Mouse (Mus musculus): ENCODE data around the gene Rbm31y.
"Not testable (repeated sequence)": the region's sequence is repeated elsewhere in the genome, so short reads cannot be mapped to it uniquely, and the experiment has no call there.

Gene Rbm31y

DNA sequence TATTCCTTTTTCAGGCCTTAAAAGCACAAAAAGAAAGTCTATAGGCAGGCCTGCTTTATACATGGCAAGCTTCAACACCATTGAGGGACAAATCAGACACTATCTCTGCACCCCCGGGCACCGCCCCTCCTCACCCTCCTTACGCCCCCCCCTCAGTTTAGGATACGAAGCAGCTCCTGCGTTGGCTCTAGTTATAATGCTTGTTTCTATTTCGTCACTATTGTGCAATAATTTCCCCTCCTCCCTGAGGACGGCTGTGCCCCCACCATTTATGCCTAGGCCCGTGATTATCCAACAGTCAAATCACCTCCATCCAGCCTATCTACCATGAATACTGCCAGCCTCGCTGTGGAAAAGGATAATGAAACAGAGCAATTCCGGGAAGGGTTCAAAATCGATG, at the start of gene Rbm31y:
Gene Rbm31y, plus strand, starts transcription at position 301 of the 400 bp plus-strand sequence.
- not testable (repeated sequence) for DNase-seq (ENCODE audit: low read depth, low spot score)

All from CD4-positive, CD25-positive, alpha-beta regulatory T cell, adult 2 months (primary cell).